Mouse (Mus musculus) midbrain, embryonic 15.5 days (tissue): ENCODE data around the gene Arhgef3. TPM values are rescaled to one million over a fixed set of nuclear protein-coding genes. Genes with fewer than 3 reads are reported as not detected.

Experiments
- ATAC-seq: fragments of 200-750 bp; cut with Nextera tagmentation; replicated peaks from 2 replicates; pipeline ENCODE4 v1.8.0; 2017; ENCODE audit warnings: moderate TSS enrichment
- H3K27ac ChIP-seq: fragments of 300-500 bp; sonication (generic); 2 replicates; pipeline ENCODE4 v1.5.1; 2015; ENCODE audit warnings: mild to moderate bottlenecking, inconsistent platforms
- H3K27me3 ChIP-seq: fragments of 300-500 bp; sonication (generic); replicated peaks from 2 replicates; pipeline ENCODE4 v1.6.1; 2015; ENCODE audit warnings: inconsistent platforms
- H3K36me3 ChIP-seq: fragments of 300-500 bp; sonication (generic); replicated peaks from 2 replicates; pipeline ENCODE4 v1.6.1; 2015; ENCODE audit warnings: inconsistent platforms
- H3K4me1 ChIP-seq: fragments of 300-500 bp; sonication (generic); 2 replicates; pipeline ENCODE4 v1.6.1; 2015; ENCODE audit warnings: inconsistent platforms
- H3K4me2 ChIP-seq: fragments of 300-500 bp; sonication (generic); 2 replicates; pipeline ENCODE4 v1.6.1; 2015; ENCODE audit warnings: inconsistent platforms, mild to moderate bottlenecking, moderate library complexity
- H3K4me3 ChIP-seq: fragments of 300-500 bp; sonication (generic); 2 replicates; pipeline ENCODE4 v1.5.1; 2015; ENCODE audit warnings: mild to moderate bottlenecking, inconsistent platforms
- H3K9ac ChIP-seq: fragments of 300-500 bp; sonication (generic); 2 replicates; pipeline ENCODE4 v1.6.1; 2015; ENCODE audit warnings: mild to moderate bottlenecking, inconsistent platforms
- H3K9me3 ChIP-seq: fragments of 300-500 bp; sonication (generic); 2 replicates; pipeline ENCODE4 v1.6.1; 2016; ENCODE audit warnings: inconsistent platforms
- WGBS: fragments of 180-500 bp; shearing (Covaris S2); methylation state at CpG from one replicate; pipeline ENCODE4 v1.1.7; 2015; ENCODE audit warnings: mixed read lengths; 5-methylcytosine and 5-hydroxymethylcytosine counted together
- polyA plus RNA-seq: library from polyadenylated mRNA; unstranded; fragments of >200 nt; fragmentation: Nextera tagmentation; extraction: Ambion mirVana; gene quantifications from 2 replicates; pipeline ENCODE4 v1.2.1, GENCODE M21; 2015

The Arhgef3 gene
- polyA plus RNA-seq, 1 experiment from 2014 or later, result 6.8 TPM

GRCm38 (mm10) chr14:27150011-27150640, 35.4 kb downstream of the Arhgef3 start:
- 80% methylated on average over 6 of the region's 6 CpGs for WGBS
- no peaks in the 10 kb centered on the region for H3K36me3 ChIP-seq
- no peaks in the 10 kb centered on the region for H3K4me1 ChIP-seq
- no peak overlapping the region for H3K4me2 ChIP-seq
- no peaks in the 10 kb centered on the region for H3K27me3 ChIP-seq
- no peak overlapping the region for H3K27ac ChIP-seq
- no peaks in the 10 kb centered on the region for H3K9me3 ChIP-seq
- H3K9ac ChIP-seq, result no peak overlapping the region
- no peak overlapping the region for H3K4me3 ChIP-seq
- ATAC-seq, result no peak

- no peaks in the 10 kb centered on the region for H3K9me3 ChIP-seq
- H3K27ac ChIP-seq, result no peak overlapping the region
- H3K9ac ChIP-seq, result no peak overlapping the region
- no peaks in the 10 kb centered on the region for H3K27me3 ChIP-seq
- H3K4me1 ChIP-seq, result 0 out of 2 replicates have a peak, but pooled peaks cover 3% of the 10 kb centered on the region
- H3K4me3 ChIP-seq, result no peak overlapping the region
- no peaks in the 10 kb centered on the region for H3K36me3 ChIP-seq
- no peak for ATAC-seq
- 57% methylated on average over 8 of the region's 8 CpGs for WGBS
- H3K4me2 ChIP-seq, result no peak overlapping the region
These were observed 36.7 kb downstream of the Arhgef3 start for GRCm38 (mm10) chr14:27151432-27151831.

DNA sequence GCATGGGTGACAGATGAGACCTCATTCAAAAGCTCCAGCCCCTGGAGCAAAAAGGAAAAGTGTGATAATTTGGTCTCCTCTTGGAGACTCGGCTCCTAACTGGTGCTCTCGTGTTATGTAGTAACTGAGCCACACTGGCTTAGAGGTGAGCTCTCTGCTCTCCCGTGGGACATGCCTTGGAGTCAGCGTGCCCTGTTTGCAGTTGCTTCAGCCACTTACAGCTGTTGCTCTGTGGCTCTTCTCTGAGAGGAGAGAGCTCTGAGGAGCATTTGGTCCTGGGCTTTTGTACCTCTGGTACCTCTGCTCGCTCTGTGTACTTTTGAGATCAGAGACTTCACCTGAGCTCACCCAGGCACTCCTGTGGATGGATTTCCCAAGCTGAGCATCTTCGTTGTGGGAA, 40.4 kb downstream of the Arhgef3 start:
- 79% methylated on average over 6 of the region's 6 CpGs for WGBS
- ATAC-seq, result no peak

GRCm38 (mm10) chr14:27156032-27156431, 41.3 kb downstream of the Arhgef3 start:
- ATAC-seq, result no peak
- Histone ChIP-seq H3K9ac (no peak overlapping the region), H3K9me3 (no peaks in the 10 kb centered on the region), H3K4me2 (no peak overlapping the region), H3K27ac (no peak overlapping the region), H3K4me1 (0 out of 2 replicates have a peak, but pooled peaks cover 3% of the 10 kb centered on the region), H3K27me3 (no peaks in the 10 kb centered on the region), H3K36me3 (no peaks in the 10 kb centered on the region), H3K4me3 (no peak overlapping the region)
- WGBS, result 57% methylated on average over 6 of the region's 6 CpGs

More for the DNA sequence above, 40.4 kb downstream of the Arhgef3 start:
- H3K9ac ChIP-seq, result no peak overlapping the region
- no peak overlapping the region for H3K4me2 ChIP-seq
- no peaks in the 10 kb centered on the region for H3K9me3 ChIP-seq
- H3K4me3 ChIP-seq, result no peak overlapping the region
- no peaks in the 10 kb centered on the region for H3K36me3 ChIP-seq
- H3K27me3 ChIP-seq, result no peaks in the 10 kb centered on the region
- 0 out of 2 replicates have a peak, but pooled peaks cover 3% of the 10 kb centered on the region for H3K4me1 ChIP-seq
- no peak overlapping the region for H3K27ac ChIP-seq

GRCm38 (mm10) chr14:27158133-27158532, 43.4 kb downstream of the Arhgef3 start:
- Histone ChIP-seq H3K27me3 (no peaks in the 10 kb centered on the region), H3K4me3 (no peak overlapping the region), H3K9me3 (no peaks in the 10 kb centered on the region), H3K4me1 (0 out of 2 replicates have a peak, but pooled peaks cover 3% of the 10 kb centered on the region), H3K27ac (no peak overlapping the region), H3K9ac (no peak overlapping the region), H3K4me2 (no peak overlapping the region), H3K36me3 (no peaks in the 10 kb centered on the region)
- ATAC-seq, result no peak
- WGBS, result 80% methylated on average over 3 of the region's 3 CpGs

DNA sequence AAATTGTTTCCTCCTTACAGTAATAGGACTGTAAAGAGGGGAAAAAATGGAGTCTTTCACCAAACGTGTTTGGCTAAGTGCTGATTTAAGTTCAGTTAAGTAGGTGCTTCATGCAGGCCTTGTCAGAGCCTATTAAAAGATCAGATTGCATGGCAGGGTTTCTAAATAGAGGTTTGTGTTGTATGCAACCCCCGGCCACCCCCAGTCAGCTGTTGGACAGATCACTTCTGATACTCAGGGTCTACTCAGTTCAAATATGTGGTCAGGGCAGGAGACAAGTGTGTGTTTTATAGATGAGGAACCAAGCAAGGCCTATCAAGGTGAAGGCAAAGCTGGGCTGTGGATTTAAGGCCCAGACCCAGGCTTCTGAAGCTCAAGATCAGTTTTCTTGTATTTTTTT, 44.1 kb downstream of the Arhgef3 start:
- 81% methylated on average over 2 of the region's 2 CpGs for WGBS
- Histone ChIP-seq H3K27me3 (no peaks in the 10 kb centered on the region), H3K4me3 (no peak overlapping the region), H3K27ac (no peak overlapping the region), H3K4me2 (no peak overlapping the region), H3K9ac (no peak overlapping the region), H3K4me1 (0 out of 2 replicates have a peak, but pooled peaks cover 3% of the 10 kb centered on the region), H3K36me3 (no peaks in the 10 kb centered on the region), H3K9me3 (no peaks in the 10 kb centered on the region)
- no peak for ATAC-seq

DNA sequence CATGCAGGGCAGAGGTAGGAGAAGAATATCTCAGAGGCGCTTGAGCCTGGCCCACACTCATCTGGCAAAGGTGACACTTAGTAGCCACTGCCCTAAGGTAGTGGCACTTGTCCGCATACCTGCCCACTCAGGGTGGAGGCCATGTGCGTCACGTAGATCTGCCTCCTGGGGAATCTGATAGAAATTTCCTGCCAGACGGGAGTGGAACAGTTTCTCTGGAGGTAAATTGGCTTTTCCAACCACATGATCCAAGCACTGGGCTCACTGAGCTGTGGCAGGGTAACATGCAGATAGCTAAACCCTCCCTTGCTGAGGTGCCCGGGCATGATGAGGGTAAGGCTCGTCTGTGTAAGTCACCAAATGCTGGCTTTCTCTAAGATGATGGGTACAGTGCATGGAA, 46.1 kb downstream of the Arhgef3 start:
- Histone ChIP-seq H3K27me3 (no peaks in the 10 kb centered on the region), H3K9ac (no peak overlapping the region)

DNA sequence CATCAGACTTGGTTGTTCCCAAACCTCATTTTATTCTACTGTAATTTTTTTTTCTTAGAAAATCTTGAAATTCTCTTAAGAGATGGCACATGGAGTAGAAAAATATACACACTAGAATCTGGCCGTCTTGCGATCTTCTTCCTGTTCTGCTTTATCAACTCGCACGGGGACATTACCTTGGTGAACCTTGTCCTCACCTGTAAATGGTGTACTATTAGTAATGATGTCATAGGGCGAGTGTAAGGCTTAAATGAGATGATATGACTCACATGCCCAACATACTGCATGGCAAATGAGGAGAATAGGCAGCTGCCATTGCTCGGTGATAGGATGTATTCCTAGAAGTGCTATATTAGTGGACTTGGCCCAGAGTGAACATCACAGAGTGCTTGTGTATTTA, 49.9 kb downstream of the Arhgef3 start:
- no peaks in the 10 kb centered on the region for H3K4me1 ChIP-seq
- no peak overlapping the region for H3K9ac ChIP-seq
- no peaks in the 10 kb centered on the region for H3K9me3 ChIP-seq
- H3K4me3 ChIP-seq, result no peak overlapping the region
- no peaks in the 10 kb centered on the region for H3K36me3 ChIP-seq
- no peak overlapping the region for H3K4me2 ChIP-seq
- H3K27me3 ChIP-seq, result no peaks in the 10 kb centered on the region
- H3K27ac ChIP-seq, result no peak overlapping the region
- 90% methylated on average over 6 of the region's 6 CpGs for WGBS
- no peak for ATAC-seq

More for the DNA sequence above, 46.1 kb downstream of the Arhgef3 start:
- H3K4me2 ChIP-seq, result no peak overlapping the region
- H3K9me3 ChIP-seq, result no peaks in the 10 kb centered on the region
- H3K4me1 ChIP-seq, result 0 out of 2 replicates have a peak, but pooled peaks cover 3% of the 10 kb centered on the region
- WGBS, result 90% methylated on average over 7 of the region's 7 CpGs
- H3K27ac ChIP-seq, result no peak overlapping the region
- ATAC-seq, result no peak
- H3K4me3 ChIP-seq, result no peak overlapping the region
- no peaks in the 10 kb centered on the region for H3K36me3 ChIP-seq

DNA sequence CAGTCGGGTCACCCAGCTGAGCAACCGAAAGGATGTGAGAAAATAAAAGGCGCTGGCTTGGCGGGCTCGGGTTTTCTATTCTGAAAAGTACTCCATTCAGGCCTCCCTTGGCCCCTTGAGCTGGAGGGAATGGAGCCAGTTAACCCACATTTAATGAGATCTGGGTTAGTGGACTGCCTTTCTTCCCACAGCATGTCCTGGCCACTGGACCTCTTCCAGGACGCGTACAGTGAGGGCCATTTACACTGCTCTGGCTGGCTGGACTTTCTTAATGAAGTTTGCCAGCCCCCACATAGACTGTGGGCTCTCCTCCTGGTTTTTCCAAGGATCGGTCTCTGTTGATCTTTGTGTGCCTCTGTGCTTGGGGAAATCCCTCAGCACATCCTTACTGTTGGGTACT, 52.1 kb downstream of the Arhgef3 start:
- Histone ChIP-seq H3K9me3 (no peaks in the 10 kb centered on the region), H3K36me3 (no peaks in the 10 kb centered on the region), H3K9ac (no peak overlapping the region), H3K4me3 (no peak overlapping the region), H3K27me3 (no peaks in the 10 kb centered on the region), H3K27ac (0 out of 2 replicates have a peak overlapping the region, but pooled peaks have one; percentile 42), H3K4me1 (no peaks in the 10 kb centered on the region), H3K4me2 (no peak overlapping the region)
- WGBS, result 70% methylated on average over 8 of the region's 8 CpGs
- ATAC-seq, result peak; percentile 92

GRCm38 (mm10) chr14:27167177-27167576, 52.5 kb downstream of the Arhgef3 start:
- Histone ChIP-seq H3K4me2 (no peak overlapping the region), H3K27me3 (no peaks in the 10 kb centered on the region), H3K4me3 (no peak overlapping the region), H3K9me3 (no peaks in the 10 kb centered on the region), H3K36me3 (no peaks in the 10 kb centered on the region), H3K9ac (no peak overlapping the region), H3K4me1 (no peaks in the 10 kb centered on the region), H3K27ac (peak overlapping the region; percentile 65)
- ATAC-seq, result peak; percentile 72
- 60% methylated on average over 4 of the region's 4 CpGs for WGBS

GRCm38 (mm10) chr14:27168387-27168786, 53.7 kb downstream of the Arhgef3 start:
- H3K27ac ChIP-seq, result no peak overlapping the region
- no peaks in the 10 kb centered on the region for H3K36me3 ChIP-seq
- H3K4me1 ChIP-seq, result no peaks in the 10 kb centered on the region
- H3K4me2 ChIP-seq, result no peak overlapping the region
- ATAC-seq, result no peak
- 87% methylated on average over 5 of the region's 5 CpGs for WGBS
- no peak overlapping the region for H3K4me3 ChIP-seq
- no peaks in the 10 kb centered on the region for H3K27me3 ChIP-seq
- H3K9me3 ChIP-seq, result no peaks in the 10 kb centered on the region
- H3K9ac ChIP-seq, result no peak overlapping the region

- no peaks in the 10 kb centered on the region for H3K9me3 ChIP-seq
- WGBS, result 94% methylated on average over 4 of the region's 4 CpGs
- H3K4me3 ChIP-seq, result no peak overlapping the region
- H3K4me2 ChIP-seq, result no peak overlapping the region
- H3K36me3 ChIP-seq, result no peaks in the 10 kb centered on the region
- no peak for ATAC-seq
- no peaks in the 10 kb centered on the region for H3K4me1 ChIP-seq
- no peaks in the 10 kb centered on the region for H3K27me3 ChIP-seq
- H3K27ac ChIP-seq, result no peak overlapping the region
- no peak overlapping the region for H3K9ac ChIP-seq
These were observed 54.6 kb downstream of the Arhgef3 start for GRCm38 (mm10) chr14:27169287-27169686.

- no peak overlapping the region for H3K4me3 ChIP-seq
- H3K27me3 ChIP-seq, result no peaks in the 10 kb centered on the region
- no peak overlapping the region for H3K27ac ChIP-seq
- 93% methylated on average over 2 of the region's 2 CpGs for WGBS
- no peaks in the 10 kb centered on the region for H3K36me3 ChIP-seq
- no peak overlapping the region for H3K9ac ChIP-seq
- no peaks in the 10 kb centered on the region for H3K4me1 ChIP-seq
- no peak for ATAC-seq
- H3K9me3 ChIP-seq, result no peaks in the 10 kb centered on the region
- no peak overlapping the region for H3K4me2 ChIP-seq
These were observed 55.7 kb downstream of the Arhgef3 start for GRCm38 (mm10) chr14:27170421-27170820.
